Mouse (Mus musculus) embryo, embryonic 11 days (tissue): ENCODE measurements around the gene Mipep.
A peak's percentile ranks its signal among the peaks of the same experiment; 100 is the strongest.

ENCODE experiments used
- DNase-seq: peaks from one replicate; pipeline ENCODE4 v3.0.0-alpha.2; 2015

The Mipep gene

GRCm38 (mm10) chr14:60882681-60883080 lies 98.3 kb downstream of the Mipep start:
- no peak for DNase-seq

DNA sequence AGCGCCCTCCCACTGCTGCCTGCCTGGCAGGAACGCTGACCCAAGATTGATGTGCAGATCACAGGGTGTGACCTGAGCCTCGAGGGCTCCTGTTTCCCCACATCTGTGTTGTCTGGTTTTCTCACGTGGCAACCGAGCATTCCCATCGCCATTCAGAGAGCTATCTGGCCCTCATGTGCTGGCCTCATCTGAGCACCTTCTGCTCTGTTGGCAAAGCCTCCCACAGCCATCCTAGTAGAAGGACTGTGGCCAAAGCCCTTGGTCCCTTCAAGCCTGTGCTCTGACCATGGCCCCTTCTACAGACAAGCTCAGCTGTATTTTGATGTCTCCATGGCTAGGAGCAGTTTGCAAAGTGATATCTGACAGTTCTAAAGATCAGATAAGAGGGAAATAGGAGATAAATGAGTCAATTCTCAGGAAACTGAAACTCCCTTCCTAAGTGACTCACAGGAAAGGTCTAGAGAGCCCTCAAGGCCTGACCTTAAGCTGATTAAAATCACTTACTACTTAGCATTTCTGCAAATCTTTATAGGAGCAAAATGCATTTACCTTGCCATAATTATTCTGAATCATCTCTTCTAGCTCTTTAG lies 101.1 kb downstream of the Mipep start:
- peak; percentile 29 for DNase-seq

- no peak for DNase-seq
These were observed 109.5 kb downstream of the Mipep start for GRCm38 (mm10) chr14:60893882-60894281.

DNA sequence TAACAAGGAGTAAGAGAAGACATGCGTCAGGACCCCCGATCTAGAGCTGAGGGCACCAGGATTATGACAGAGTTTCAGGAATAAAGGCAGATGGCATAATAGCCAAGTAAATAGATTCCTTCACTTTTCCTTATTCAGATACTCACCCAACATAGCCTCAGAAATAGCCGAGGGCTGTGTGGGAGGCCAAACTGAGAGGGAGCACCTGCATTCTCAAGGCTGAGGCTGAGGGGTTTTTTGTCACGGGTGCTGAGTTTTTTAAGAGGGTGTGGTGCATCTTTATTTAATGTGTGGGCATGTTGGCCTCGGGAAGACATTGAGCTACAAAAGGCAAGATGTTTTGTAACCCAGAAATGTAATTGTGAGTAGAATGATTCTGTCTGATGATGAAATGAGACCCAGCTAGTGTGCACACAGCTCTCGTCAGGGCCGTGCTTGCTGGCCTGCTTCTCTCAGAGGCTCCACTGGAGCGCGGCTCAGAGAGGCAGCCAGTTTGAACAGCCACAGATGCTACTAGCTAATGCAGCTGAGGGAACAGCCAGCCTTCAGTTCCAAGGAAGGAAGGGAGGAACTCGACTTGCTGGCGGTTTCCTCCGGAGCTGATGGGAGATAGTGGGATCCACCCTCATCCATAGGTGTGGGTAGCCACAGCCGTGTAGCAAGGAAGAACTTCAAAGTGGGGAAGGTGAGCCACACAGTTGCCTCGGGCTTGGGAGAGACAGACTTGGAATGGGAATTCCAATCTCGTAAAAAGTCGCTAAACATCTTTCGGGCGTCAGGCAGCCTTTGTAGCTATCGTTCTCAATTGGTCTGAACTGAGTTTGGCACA lies 111.0 kb downstream of the Mipep start:
- DNase-seq: no peak

DNA sequence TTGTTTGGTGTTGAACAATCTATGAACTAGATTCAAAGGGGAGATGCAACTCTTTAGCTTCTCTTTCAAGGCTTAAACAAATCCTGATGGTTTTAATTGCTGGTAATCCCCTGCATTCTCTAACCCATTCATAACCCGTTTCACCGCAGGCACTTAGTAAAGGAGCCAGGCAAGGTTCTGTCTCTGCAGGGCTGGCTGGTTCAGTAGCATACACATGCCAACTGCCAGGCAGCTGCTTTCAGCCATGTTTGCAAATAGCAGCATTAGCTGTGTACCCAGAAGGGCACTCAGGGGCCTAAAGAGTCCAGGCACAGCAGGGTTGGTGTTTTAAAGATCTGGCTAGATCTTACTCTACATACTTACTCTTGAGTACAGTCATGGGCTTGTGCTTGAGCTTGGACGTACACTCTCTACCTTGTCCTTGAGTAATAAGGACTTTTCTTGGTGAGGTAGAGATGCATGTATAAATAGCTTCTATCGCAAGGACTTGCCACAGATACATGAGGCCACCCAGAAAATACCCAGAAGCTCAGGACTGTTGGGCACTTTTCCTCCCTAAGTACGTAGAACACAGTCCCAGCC lies 113.8 kb downstream of the Mipep start:
- no peak for DNase-seq

- DNase-seq: no peak
These were observed 120.1 kb downstream of the Mipep start for GRCm38 (mm10) chr14:60904501-60904900.

DNA sequence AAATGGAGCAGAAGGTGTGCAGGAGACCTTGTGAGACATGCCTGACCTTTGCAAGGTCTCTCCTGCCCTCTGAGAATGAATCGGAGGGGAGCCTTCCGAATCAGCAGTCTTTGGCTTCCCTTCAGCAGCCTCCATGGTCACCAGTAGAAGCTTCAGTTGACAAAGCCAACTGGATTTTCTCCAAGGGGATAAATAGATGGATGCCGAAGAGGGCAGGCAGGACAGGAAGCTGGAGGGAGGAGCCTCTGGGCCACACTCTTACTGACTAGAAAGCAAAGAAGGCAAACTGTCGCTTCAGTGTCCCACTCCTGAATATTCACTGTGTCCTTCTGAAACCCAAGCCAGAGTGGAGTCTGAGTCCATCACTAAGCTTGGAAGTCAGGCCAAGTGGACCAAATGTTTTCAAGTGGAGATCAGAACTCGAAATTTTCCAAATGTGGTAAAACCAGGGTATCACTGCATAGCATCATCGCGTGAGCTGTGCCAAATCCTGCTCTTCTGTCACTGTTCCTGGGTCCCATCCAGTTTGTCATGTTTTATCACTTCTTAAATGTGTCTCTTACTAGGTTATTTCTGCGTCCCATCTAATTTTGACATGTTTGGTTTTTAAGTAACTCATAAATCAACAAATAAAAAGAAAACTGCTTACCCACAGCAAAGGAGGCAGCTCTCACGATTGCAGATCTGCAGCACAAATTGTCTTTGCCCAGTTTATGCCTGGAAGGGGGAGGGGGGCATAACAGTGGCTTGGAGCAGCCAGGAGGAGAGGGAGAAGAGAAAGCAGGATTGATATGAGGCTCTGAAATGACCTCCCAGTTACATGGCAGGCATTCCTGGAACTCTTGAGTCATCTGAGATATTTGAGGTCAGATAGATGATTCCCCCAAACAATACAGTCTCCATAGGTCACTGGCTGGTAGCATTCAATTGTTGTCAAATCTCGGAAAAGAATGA lies 122.3 kb downstream of the Mipep start:
- no peak for DNase-seq

DNA sequence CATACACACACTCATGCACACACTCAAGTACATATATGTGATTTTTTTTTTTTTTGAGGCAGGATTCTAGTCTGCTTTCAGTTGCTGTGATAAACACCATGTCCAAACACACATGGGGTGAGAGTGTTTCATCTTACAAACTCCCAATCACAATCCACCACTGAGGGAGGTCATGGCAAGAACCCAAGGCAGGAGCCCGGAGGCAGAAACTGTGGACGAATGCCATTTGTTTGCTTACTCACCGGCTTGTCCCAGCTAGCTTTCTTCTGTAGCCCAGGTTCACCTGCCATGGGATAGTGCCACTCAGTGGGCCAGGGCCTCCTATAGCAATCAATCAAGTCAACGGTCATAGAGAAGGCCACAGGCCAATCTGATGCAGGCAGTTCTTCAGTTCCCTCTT lies 125.0 kb downstream of the Mipep start:
- no peak for DNase-seq

GRCm38 (mm10) chr14:60910506-60911444 lies 126.4 kb downstream of the Mipep start:
- no peak for DNase-seq

DNA sequence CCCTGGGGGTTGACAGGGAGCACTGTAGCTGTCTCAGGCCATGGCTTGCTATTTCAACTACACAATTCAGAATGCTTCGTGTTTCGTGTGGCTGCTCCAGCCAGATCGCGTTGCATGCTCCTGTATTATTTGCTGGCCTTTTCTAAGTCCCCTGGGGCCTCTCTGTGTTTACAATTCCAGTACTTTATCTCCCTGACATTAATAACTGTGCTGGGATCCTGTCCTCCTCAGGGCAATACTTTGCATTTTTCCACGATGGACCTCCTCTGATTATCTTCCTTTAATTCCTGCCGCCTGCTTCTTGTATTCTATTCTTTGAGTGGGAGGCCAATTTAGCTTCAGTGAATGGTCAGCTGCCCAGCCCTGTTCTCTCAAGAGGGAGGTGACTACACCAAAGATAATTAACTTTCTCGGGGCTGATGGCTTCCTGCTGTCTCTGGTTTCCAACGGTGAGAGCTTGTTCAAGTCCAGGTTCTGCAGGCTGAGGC lies 128.7 kb downstream of the Mipep start:
- peak; percentile 48 for DNase-seq

GRCm38 (mm10) chr14:60916661-60917060 lies 132.3 kb downstream of the Mipep start:
- no peak for DNase-seq

- DNase-seq: no peak
These were observed 141.6 kb downstream of the Mipep start for GRCm38 (mm10) chr14:60926011-60926410.

DNA sequence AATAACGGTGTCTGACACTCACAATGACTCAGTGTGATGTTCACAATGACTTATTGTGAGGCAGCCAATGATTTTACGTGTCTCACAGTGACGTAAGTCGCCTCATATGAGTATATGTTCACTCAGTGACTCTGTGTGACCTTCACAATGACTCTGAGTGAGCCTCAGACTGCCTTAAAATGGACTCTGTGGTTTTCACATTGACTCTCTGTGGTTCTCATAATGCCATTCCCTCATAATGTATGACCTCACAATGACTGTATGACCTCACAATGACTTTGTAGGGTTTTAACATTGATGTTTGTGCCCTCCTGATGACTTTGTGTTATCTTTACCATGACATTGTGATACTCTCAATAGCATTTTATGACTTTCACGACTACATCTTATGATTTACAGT lies 151.3 kb downstream of the Mipep start:
- no peak for DNase-seq

- DNase-seq: no peak
These were observed 153.2 kb downstream of the Mipep start for GRCm38 (mm10) chr14:60937481-60938039.
